Mouse (Mus musculus) kidney, postnatal 0 days (tissue): ENCODE results near the gene Orc3. TPM values are rescaled to one million over a fixed set of nuclear protein-coding genes. Genes with fewer than 3 reads are reported as not detected.

Source experiments
- ATAC-seq: fragments of 200-750 bp; cut with Nextera tagmentation; replicated peaks from 2 replicates; pipeline ENCODE4 v1.8.0; 2017; ENCODE audit warnings: low read depth, moderate number of reproducible peaks, moderate TSS enrichment, moderate library complexity; ENCODE audit not compliant: low FRiP score
- DNase-seq: peaks from one replicate; pipeline ENCODE4 v3.0.0-alpha.2; 2016; ENCODE audit warnings: low spot score
- H3K27ac ChIP-seq: fragments of 300-500 bp; sonication (generic); 2 replicates; pipeline ENCODE4 v1.5.1; 2014; ENCODE audit warnings: mild to moderate bottlenecking
- H3K27me3 ChIP-seq: fragments of 300-500 bp; sonication (generic); 2 replicates; pipeline ENCODE4 v1.6.1; 2014; ENCODE audit warnings: low read length, mixed read lengths; ENCODE audit not compliant: insufficient read depth
- H3K36me3 ChIP-seq: fragments of 300-500 bp; sonication (generic); 2 replicates; pipeline ENCODE4 v1.6.1; 2014; ENCODE audit warnings: low read length, mixed read lengths; ENCODE audit not compliant: insufficient read depth
- H3K4me1 ChIP-seq: fragments of 300-500 bp; sonication (generic); replicated peaks from 2 replicates; pipeline ENCODE4 v1.6.1; 2014; ENCODE audit warnings: antibody characterized with exemption, low read length, mixed read lengths; ENCODE audit not compliant: insufficient read depth
- H3K4me2 ChIP-seq: fragments of 300-500 bp; sonication (generic); 2 replicates; pipeline ENCODE4 v1.6.1; 2014; ENCODE audit warnings: mild to moderate bottlenecking, low read length, moderate library complexity, mixed read lengths
- H3K4me3 ChIP-seq: fragments of 300-500 bp; sonication (generic); replicated peaks from 2 replicates; pipeline ENCODE4 v1.5.1; 2014; ENCODE audit warnings: low read depth, low read length
- H3K9ac ChIP-seq: fragments of 300-500 bp; sonication (generic); 2 replicates; pipeline ENCODE4 v1.6.1; 2014; ENCODE audit warnings: low read depth, low read length
- H3K9me3 ChIP-seq: fragments of 300-500 bp; sonication (generic); replicated peaks from 2 replicates; pipeline ENCODE4 v1.6.1; 2016; ENCODE audit warnings: low read length, inconsistent platforms, mixed read lengths
- CTCF ChIP-seq: IDR thresholded peaks from 2 replicates; pipeline ENCODE4 v1.5.1; 2016; ENCODE audit warnings: antibody characterized with exemption, low read depth, mild to moderate bottlenecking, moderate library complexity
- WGBS: fragments of 180-500 bp; shearing (Covaris S2); extraction: QIAGEN DNeasy Blood & Tissue Kit; methylation state at CpG from one replicate; pipeline ENCODE4 v1.1.7; 2014; 5-methylcytosine and 5-hydroxymethylcytosine counted together
- polyA plus RNA-seq: library from polyadenylated mRNA; unstranded; fragments of >200 nt; fragmentation: Nextera tagmentation; extraction: Ambion mirVana; gene quantifications from 2 replicates; pipeline ENCODE4 v1.2.1, GENCODE M21; 2015

The Orc3 gene
- polyA plus RNA-seq, 1 experiment from 2014 or later: 64.1 TPM

- no peak for TF ChIP-seq CTCF
- Histone ChIP-seq H3K9ac (no peak overlapping the region), H3K36me3 (peaks cover 19% of the 10 kb centered on the region; the same call in 1 of the 2 replicates), H3K9me3 (no peaks in the 10 kb centered on the region), H3K4me3 (no peak overlapping the region), H3K4me2 (no peak overlapping the region), H3K27me3 (no peaks in the 10 kb centered on the region), H3K4me1 (no peaks in the 10 kb centered on the region), H3K27ac (no peak overlapping the region)
- ATAC-seq (no peak), DNase-seq (no peak)
- WGBS: 94% methylated on average over 3 of the region's 3 CpGs
These were observed 26.0 kb upstream of the Orc3 start for GRCm38 (mm10) chr4:34640731-34641130.

DNA sequence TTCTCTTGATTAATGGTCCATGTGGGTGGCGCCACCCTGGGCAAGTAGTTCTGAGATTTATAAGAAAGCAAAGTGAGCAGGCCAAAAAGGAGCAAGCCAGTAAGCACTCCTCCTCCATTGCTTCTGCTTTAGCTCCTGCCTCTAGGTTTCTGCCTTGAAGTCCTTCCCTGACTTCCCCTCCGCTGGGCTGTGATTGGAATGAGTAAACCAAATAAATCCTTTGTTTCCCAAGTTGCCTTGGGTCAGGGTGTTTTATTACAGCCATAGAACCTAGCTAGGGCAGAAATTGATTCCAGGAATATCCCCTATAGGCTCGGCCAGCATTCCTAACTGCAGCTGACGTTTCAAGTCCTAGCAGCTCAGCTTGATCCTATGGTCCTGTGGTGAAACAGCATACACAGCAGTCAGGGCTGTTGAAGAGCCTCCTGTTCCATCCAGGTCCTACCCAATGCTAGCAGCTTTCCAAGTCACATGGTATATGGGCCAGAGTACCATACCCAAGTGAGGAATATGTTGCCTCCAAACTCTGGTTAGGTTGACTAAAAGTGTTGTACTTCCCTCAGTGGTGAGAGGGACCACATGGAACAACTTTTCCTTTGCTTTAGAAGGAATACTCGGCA, 25.1 kb upstream of the Orc3 start:
- no peaks in the 10 kb centered on the region for H3K4me1 ChIP-seq
- DNase-seq: peak; percentile 10
- peaks cover 18% of the 10 kb centered on the region; the same call in 1 of the 2 replicates for H3K36me3 ChIP-seq
- no peaks in the 10 kb centered on the region for H3K27me3 ChIP-seq
- no peak overlapping the region for H3K9ac ChIP-seq
- H3K9me3 ChIP-seq: no peaks in the 10 kb centered on the region
- TF ChIP-seq CTCF: no peak
- H3K4me3 ChIP-seq: no peak overlapping the region
- no peak overlapping the region for H3K4me2 ChIP-seq
- 53% methylated on average over 5 of the region's 5 CpGs for WGBS
- H3K27ac ChIP-seq: no peak overlapping the region
- no peak for ATAC-seq

GRCm38 (mm10) chr4:34637851-34638250, 23.1 kb upstream of the Orc3 start:
- DNase-seq: no peak
- no peak for TF ChIP-seq CTCF
- Histone ChIP-seq H3K9me3 (no peaks in the 10 kb centered on the region), H3K4me2 (no peak overlapping the region), H3K4me1 (no peaks in the 10 kb centered on the region), H3K9ac (no peak overlapping the region), H3K4me3 (no peak overlapping the region), H3K27me3 (no peaks in the 10 kb centered on the region), H3K36me3 (peaks cover 19% of the 10 kb centered on the region; the same call in 1 of the 2 replicates), H3K27ac (no peak overlapping the region)
- no peak for ATAC-seq
- 82% methylated on average over 4 of the region's 4 CpGs for WGBS

DNA sequence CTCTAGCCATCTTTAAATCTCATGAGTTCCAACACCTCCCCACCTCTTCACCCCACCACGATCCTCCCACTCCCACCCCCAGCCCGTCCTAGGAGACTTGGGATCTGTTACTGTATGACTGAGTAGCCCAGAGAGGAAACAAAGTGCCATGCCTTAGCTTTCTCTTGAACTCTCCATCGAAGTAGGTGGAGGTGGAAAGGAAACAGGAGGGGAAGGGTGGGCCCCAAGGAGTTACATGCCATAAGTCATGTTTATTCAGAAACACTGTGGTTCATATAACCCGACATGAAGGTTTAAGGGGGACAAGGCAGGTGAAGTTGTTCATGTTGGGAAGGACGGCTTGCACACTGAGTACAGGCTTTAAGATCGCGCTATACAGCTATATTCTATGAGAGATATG, 22.6 kb upstream of the Orc3 start:
- WGBS: 71% methylated on average over 7 of the region's 7 CpGs
- ATAC-seq (no peak), DNase-seq (no peak)
- H3K4me3 ChIP-seq: no peak overlapping the region
- H3K4me2 ChIP-seq: no peak overlapping the region
- H3K9me3 ChIP-seq: no peaks in the 10 kb centered on the region
- peaks cover 20% of the 10 kb centered on the region; the same call in 1 of the 2 replicates for H3K36me3 ChIP-seq
- TF ChIP-seq CTCF: no peak
- H3K27me3 ChIP-seq: no peaks in the 10 kb centered on the region
- H3K4me1 ChIP-seq: no peaks in the 10 kb centered on the region
- no peak overlapping the region for H3K9ac ChIP-seq
- no peak overlapping the region for H3K27ac ChIP-seq

- peaks cover 14% of the 10 kb centered on the region; the same call in 1 of the 2 replicates for H3K36me3 ChIP-seq
- H3K4me3 ChIP-seq: no peak overlapping the region
- H3K9ac ChIP-seq: no peak overlapping the region
- H3K9me3 ChIP-seq: no peaks in the 10 kb centered on the region
- DNase-seq (no peak), ATAC-seq (no peak)
- H3K27ac ChIP-seq: no peak overlapping the region
- TF ChIP-seq CTCF: no peak
- H3K4me1 ChIP-seq: no peaks in the 10 kb centered on the region
- H3K27me3 ChIP-seq: no peaks in the 10 kb centered on the region
- no peak overlapping the region for H3K4me2 ChIP-seq
- 72% methylated on average over 5 of the region's 5 CpGs for WGBS
These were observed 21.3 kb upstream of the Orc3 start for GRCm38 (mm10) chr4:34636036-34636435.

DNA sequence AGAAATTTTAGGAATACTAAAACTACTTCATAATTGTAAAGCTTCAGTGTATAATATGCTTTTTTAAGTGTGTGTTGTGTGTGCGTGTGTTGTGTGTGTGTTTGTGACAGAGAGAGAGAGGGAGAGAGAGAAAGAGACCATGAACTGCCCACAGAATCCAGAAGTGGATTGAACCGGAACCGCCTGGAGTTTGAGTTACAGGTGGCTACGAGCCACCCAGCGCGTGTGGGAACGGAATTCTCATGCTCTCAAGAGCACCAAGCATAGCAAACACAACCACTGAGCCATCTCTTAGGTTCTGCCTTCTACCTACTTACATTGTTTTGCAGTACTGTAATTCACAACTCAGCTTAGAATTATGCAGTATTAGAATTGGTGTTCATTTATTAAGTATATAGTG, 19.4 kb upstream of the Orc3 start:
- 0 out of 2 replicates have a peak overlapping the region, but pooled peaks have one; percentile 42 for H3K27ac ChIP-seq
- H3K36me3 ChIP-seq: peaks cover 10% of the 10 kb centered on the region; the same call in 1 of the 2 replicates
- no peaks in the 10 kb centered on the region for H3K9me3 ChIP-seq
- ATAC-seq (peak; percentile 64; the same call in 1 of the 2 replicates), DNase-seq (peak; percentile 70)
- no peak for TF ChIP-seq CTCF
- 51% methylated on average over 7 of the region's 7 CpGs for WGBS
- no peaks in the 10 kb centered on the region for H3K27me3 ChIP-seq
- H3K4me3 ChIP-seq: no peak overlapping the region
- H3K4me1 ChIP-seq: no peaks in the 10 kb centered on the region
- H3K4me2 ChIP-seq: no peak overlapping the region
- no peak overlapping the region for H3K9ac ChIP-seq
